Mouse (Mus musculus): ENCODE data around the gene Ric3. TPM values are rescaled to one million over a fixed set of nuclear protein-coding genes. Genes with fewer than 3 reads are reported as not detected.

Ric3 gene
- under 1 TPM in 1 of 2 experiments, not detected in 1; under 0.01 TPM for polyA plus RNA-seq (2012; fragmentation: generic; extraction: Trizol)

DNA sequence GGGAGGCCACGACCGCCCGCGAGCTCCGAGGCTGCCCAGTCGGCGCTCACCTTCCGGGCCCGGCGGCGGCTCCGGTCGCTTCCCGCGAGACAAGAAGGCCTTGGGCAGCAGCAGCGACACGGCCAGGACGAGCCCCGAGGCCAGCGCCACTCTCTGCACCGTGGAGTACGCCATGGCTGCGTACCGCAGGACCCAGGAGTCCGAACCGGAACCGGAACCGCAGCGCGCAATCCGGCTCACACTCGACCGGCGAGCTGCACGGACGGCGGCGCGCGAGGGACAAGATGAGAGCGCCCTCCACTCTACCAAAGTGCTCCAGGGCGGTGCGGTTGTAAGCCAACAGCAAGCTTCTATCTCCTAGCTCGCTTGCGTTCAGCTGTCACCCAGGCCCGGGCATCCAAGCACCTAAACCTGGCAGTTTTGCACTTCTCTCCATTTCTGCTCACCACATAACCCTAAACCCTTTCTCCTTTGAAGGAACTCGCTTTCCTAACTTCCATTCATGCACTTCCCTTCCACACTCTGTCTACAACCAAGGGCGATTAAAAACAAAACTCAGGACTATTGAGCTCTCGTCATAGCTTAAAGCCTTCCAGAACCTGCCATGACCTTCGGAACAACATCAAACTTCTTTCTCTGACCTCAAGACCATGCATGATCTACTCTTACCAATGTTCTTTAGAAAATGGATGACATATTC is at the start of gene Ric3:
TSS of gene Ric3 (minus strand) at position 219 of the 700 bp plus-strand sequence.

Other genes starting within 250 kb of the Ric3 start
- gene Olfr516, start 232.8 kb downstream of the Ric3 start, polyA plus RNA-seq (2012; fragmentation: generic; extraction: Trizol) = not detected
- gene Olfr517, start 211.0 kb downstream of the Ric3 start, polyA plus RNA-seq (2012; fragmentation: generic; extraction: Trizol) = not detected
- not detected for gene Olfr518, start 198.3 kb downstream of the Ric3 start, polyA plus RNA-seq (2012; fragmentation: generic; extraction: Trizol)
- gene Olfr519, start 188.9 kb downstream of the Ric3 start, polyA plus RNA-seq (2012; fragmentation: generic; extraction: Trizol) = not detected
- gene Nlrp10, start 153.2 kb downstream of the Ric3 start, polyA plus RNA-seq (2012; fragmentation: generic; extraction: Trizol) = under 1 TPM in 1 of 2 experiments, not detected in 1; 0.07 TPM
- 100 to 1,000 TPM; 283 to 407 TPM for gene Eif3f, start 148.9 kb downstream of the Ric3 start, polyA plus RNA-seq (2012; fragmentation: generic; extraction: Trizol)
- under 1 TPM in 1 of 2 experiments, not detected in 1; 0.05 TPM for gene Tub, start 133.0 kb downstream of the Ric3 start, polyA plus RNA-seq (2012; fragmentation: generic; extraction: Trizol)
- gene Lmo1, start 91.9 kb upstream of the Ric3 start, polyA plus RNA-seq (2012; fragmentation: generic; extraction: Trizol) = 10 to 100 TPM; 11.3 to 84.2 TPM